Mouse (Mus musculus) forebrain, embryonic 13.5 days (tissue): ENCODE measurements around the gene Zbtb25. TPM values are rescaled to one million over a fixed set of nuclear protein-coding genes. Genes with fewer than 3 reads are reported as not detected.

ENCODE experiments used
- ATAC-seq: fragments of 200-750 bp; cut with Nextera tagmentation; 2 replicates; pipeline ENCODE4 v1.8.0; 2017
- H3K27ac ChIP-seq: fragments of 300-500 bp; sonication (generic); 2 replicates; pipeline ENCODE4 v1.5.1; 2015; ENCODE audit warnings: inconsistent platforms, mild to moderate bottlenecking, moderate library complexity
- H3K27me3 ChIP-seq: fragments of 300-500 bp; sonication (generic); 2 replicates; pipeline ENCODE4 v1.6.1; 2015; ENCODE audit warnings: mild to moderate bottlenecking, inconsistent platforms
- H3K36me3 ChIP-seq: fragments of 300-500 bp; sonication (generic); 2 replicates; pipeline ENCODE4 v1.6.1; 2015; ENCODE audit warnings: mild to moderate bottlenecking, inconsistent platforms; ENCODE audit not compliant: poor library complexity, severe bottlenecking
- H3K4me1 ChIP-seq: fragments of 300-500 bp; sonication (generic); 2 replicates; pipeline ENCODE4 v1.6.1; 2015; ENCODE audit warnings: inconsistent platforms
- H3K4me2 ChIP-seq: fragments of 300-500 bp; sonication (generic); 2 replicates; pipeline ENCODE4 v1.6.1; 2015; ENCODE audit warnings: inconsistent platforms, mild to moderate bottlenecking, moderate library complexity
- H3K4me3 ChIP-seq: fragments of 300-500 bp; sonication (generic); 2 replicates; pipeline ENCODE4 v1.5.1; 2015; ENCODE audit warnings: mild to moderate bottlenecking, inconsistent platforms
- H3K9ac ChIP-seq: fragments of 300-500 bp; sonication (generic); 2 replicates; pipeline ENCODE4 v1.6.1; 2015; ENCODE audit warnings: mild to moderate bottlenecking, inconsistent platforms
- H3K9me3 ChIP-seq: fragments of 300-500 bp; sonication (generic); replicated peaks from 2 replicates; pipeline ENCODE4 v1.6.1; 2016; ENCODE audit warnings: inconsistent platforms
- WGBS: fragments of 180-500 bp; shearing (Covaris S2); methylation state at CpG from one replicate; pipeline ENCODE4 v1.1.7; 2015; 5-methylcytosine and 5-hydroxymethylcytosine counted together
- polyA plus RNA-seq: library from polyadenylated mRNA; unstranded; fragments of >200 nt; fragmentation: Nextera tagmentation; extraction: Ambion mirVana; gene quantifications from 2 replicates; pipeline ENCODE4 v1.2.1, GENCODE M21; 2015

Gene Zbtb25
- polyA plus RNA-seq, 1 experiment from 2014 or later = 18.4 TPM

DNA sequence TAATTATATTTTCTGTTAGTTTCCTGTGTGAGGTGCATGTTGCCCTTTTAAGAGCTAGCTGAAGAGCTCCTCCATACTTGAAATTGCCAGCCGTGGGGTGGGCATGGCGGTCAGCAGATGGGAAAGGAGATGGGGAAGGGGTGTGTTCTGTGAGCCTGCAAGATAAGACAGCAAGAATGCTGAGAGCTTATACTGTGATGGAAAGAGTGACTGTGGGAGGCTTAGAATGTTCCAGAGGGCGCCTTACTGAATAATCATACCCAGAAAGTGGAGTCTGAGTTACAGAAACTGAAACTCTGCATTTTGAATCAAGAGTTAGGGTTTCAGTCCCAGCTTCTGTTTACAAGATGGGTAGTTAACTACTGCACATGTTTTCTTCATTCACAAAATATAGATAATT lies 6.1 kb upstream of the Zbtb25 start:
- Histone ChIP-seq H3K4me1 (peaks cover 21% of the 10 kb centered on the region), H3K9me3 (no peaks in the 10 kb centered on the region), H3K4me2 (no peak overlapping the region), H3K27me3 (no peaks in the 10 kb centered on the region), H3K36me3 (no peaks in the 10 kb centered on the region), H3K9ac (no peak overlapping the region), H3K27ac (no peak overlapping the region), H3K4me3 (no peak overlapping the region)
- no peak for ATAC-seq
- 88% methylated on average over 3 of the region's 3 CpGs for WGBS

DNA sequence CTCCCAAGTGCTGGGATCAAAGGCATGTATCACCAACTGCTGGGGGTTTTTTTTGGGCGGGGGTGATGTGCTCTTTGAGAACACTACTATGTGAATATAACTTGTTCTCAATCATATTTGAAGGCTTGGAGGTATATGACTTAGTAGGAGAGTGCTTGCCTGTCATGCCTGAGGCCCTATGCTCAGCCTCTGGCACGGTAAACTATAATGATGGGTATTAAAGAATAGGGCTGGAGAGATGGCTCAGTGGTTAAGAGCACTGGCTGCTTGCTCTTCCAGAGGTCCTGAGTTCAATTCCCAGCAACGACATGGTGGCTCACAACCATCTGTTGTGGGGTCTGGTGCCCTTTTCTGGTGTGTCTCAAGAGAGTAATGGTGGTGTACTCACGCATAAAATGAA lies 5.5 kb upstream of the Zbtb25 start:
- no peaks in the 10 kb centered on the region for H3K27me3 ChIP-seq
- no peaks in the 10 kb centered on the region for H3K36me3 ChIP-seq
- no peak overlapping the region for H3K4me3 ChIP-seq
- WGBS = 82% methylated on average over 4 of the region's 4 CpGs
- no peak overlapping the region for H3K27ac ChIP-seq
- no peak overlapping the region for H3K4me2 ChIP-seq
- H3K9ac ChIP-seq = no peak overlapping the region
- no peaks in the 10 kb centered on the region for H3K9me3 ChIP-seq
- H3K4me1 ChIP-seq = peaks cover 21% of the 10 kb centered on the region
- ATAC-seq = no peak

DNA sequence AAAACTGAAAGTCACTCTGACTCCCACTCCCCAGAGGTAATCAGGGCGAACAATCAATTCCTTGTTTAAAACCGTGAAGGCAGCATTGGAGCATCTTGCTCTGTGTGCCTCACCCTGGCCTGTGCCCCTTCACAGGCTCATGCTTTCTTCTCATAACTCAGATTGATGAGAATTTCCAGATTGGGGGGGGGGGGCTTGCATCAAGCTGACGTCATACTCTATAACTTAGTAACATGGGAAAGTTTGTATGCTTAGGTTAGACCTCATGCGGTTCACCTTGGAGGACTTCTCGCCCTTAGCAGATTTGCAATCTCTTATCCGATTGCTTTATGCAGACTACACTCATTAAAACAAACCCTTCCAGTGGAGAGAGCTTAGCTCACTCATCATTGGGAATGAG lies 4.6 kb upstream of the Zbtb25 start:
- Histone ChIP-seq H3K9me3 (no peaks in the 10 kb centered on the region), H3K36me3 (no peaks in the 10 kb centered on the region), H3K4me2 (no peak overlapping the region), H3K27me3 (no peaks in the 10 kb centered on the region), H3K4me3 (no peak overlapping the region), H3K27ac (no peak overlapping the region), H3K4me1 (peaks cover 21% of the 10 kb centered on the region), H3K9ac (no peak overlapping the region)
- WGBS = 73% methylated on average over 6 of the region's 6 CpGs
- no peak for ATAC-seq

DNA sequence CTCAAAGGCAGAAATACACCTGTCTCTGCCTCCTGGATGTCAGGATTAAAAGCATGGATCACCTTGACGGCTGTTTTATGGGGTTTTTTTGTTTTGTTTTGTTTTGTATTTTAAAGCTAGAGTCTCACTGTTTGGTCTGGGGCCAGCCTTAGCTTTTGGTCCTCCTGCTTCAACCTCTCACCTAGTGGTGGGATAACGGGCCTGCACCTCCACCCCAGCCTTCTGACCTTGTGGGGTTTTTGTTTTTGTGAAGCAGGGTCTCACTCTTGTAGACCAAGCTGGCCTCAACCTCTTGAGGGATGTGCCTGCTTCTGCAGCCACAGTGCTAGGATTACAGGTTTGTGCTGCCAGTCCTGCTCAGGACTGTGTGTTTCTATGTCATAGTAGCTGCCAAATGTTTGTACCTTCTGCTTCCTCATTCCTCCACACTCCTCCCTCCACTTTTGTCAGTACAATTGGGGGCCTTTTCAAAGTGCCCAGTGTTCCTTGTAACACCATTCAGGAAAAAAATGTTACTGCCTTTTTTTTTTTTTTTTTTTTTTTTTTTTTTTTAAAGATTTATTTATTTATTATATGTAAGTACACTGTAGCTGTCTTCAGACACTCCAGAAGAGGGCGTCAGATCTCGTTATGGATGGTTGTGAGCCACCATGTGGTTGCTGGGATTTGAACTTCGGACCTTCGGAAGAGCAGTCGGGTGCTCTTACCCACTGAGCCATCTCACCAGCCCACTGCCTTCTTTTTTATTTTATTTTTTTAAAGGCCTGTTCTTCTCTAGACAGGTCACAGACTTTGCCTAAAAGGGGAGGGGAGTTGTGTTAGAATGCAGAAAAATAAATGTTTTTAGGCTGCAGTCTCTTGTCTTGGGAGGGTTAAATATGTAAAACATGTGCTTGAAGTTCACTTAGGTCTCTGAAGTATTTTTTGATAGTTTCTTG lies 3.7 kb upstream of the Zbtb25 start:
- Histone ChIP-seq H3K36me3 (no peaks in the 10 kb centered on the region), H3K9ac (no peak overlapping the region), H3K9me3 (no peaks in the 10 kb centered on the region), H3K4me2 (0 out of 2 replicates have a peak overlapping the region, but pooled peaks have one; percentile 84), H3K4me1 (peaks cover 27% of the 10 kb centered on the region), H3K27me3 (no peaks in the 10 kb centered on the region), H3K27ac (no peak overlapping the region), H3K4me3 (no peak overlapping the region)
- no peak for ATAC-seq
- WGBS = 80% methylated on average over 5 of the region's 7 CpGs

DNA sequence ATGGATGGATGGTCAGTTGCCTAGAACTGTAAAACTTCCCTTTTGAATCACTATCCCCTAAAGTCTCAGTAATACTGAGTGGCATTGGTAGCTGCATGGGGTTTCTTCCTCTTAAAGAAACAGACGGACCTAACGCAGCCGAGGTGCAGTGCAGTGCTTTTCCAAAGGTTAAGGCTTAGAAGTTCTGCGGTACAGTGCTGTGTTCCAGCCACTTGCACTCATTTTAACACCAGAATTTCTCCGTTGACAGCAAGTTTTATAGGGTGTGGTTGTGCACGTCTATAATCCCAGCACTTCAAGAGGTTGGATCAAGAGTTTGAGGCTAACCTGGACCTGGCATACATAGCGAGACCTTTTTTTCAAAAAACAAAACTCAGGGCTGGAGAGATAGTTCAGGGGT lies 2.6 kb upstream of the Zbtb25 start:
- Histone ChIP-seq H3K4me1 (peaks cover 38% of the 10 kb centered on the region), H3K9ac (peak overlapping the region; percentile 99; the same call in 1 of the 2 replicates), H3K27ac (no peak overlapping the region), H3K36me3 (no peaks in the 10 kb centered on the region), H3K9me3 (no peaks in the 10 kb centered on the region), H3K27me3 (no peaks in the 10 kb centered on the region), H3K4me3 (peak overlapping the region; percentile 88), H3K4me2 (peak overlapping the region; percentile 84)
- no peak for ATAC-seq
- 50% methylated on average over 7 of the region's 7 CpGs for whole genome bisulfite sequencing

DNA sequence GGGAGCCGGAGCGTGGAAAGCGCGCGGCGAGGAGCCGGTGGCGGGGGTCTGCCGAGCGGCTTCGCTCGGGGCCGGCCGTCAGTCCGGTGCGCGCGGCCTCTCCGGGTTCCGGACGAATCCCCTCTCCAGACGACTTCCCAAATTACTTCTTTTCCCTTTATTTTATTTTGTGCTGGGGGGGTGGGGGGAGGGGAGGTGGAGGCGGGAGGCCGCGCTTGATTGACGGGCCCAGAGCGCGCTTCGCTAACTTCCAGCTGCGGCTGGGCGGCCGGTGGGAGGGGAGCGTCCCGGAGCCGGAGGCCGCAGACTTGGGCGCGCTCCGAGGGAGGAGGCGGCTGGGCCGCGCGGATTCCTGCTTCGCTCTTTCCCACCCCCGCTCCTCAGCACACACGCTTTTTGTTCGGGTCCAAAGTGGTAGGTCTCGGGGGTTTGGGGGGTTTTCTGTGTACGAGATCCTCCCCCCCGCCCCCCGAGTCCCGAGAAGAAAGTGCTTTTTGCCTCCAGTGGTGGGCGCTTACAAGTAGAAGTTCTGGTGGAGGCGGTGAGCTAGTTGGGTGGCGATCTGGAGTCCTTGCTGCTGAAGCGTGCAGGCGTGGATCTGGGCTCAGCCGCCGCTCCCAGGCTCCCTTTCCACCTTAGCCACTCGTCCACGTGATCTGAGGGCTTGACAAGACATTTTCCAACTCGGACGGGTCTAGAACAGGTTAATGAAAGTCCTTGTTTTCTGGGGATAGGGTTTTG lies 1.6 kb upstream of the Zbtb25 start:
- Histone ChIP-seq H3K4me1 (peaks cover 47% of the 10 kb centered on the region), H3K36me3 (no peaks in the 10 kb centered on the region), H3K27ac (peak overlapping the region; percentile 98), H3K9ac (peak overlapping the region; percentile 99), H3K9me3 (no peaks in the 10 kb centered on the region), H3K27me3 (no peaks in the 10 kb centered on the region), H3K4me3 (peak overlapping the region; percentile 88), H3K4me2 (peak overlapping the region; percentile 84)
- ATAC-seq = peak; percentile 34
- under 1% methylated on average over 50 of the region's 63 CpGs for WGBS

- Histone ChIP-seq H3K4me1 (peaks cover 49% of the 10 kb centered on the region), H3K4me3 (peak within 1 kb of the TSS; percentile 88), H3K27ac (peak within 1 kb of the TSS; percentile 98), H3K9ac (peak within 1 kb of the TSS; percentile 99), H3K9me3 (no peaks in the 10 kb centered on the region), H3K36me3 (no peaks in the 10 kb centered on the region), H3K4me2 (peak within 1 kb of the TSS; percentile 84), H3K27me3 (no peaks in the 10 kb centered on the region)
- peak; percentile 78 for ATAC-seq
- under 1% methylated on average over 63 of the region's 99 CpGs for WGBS
Observed at GRCm38 (mm10) chr12:76369978-76370830, 802 bp upstream of the Zbtb25 start, which contains the start of gene Zbtb1. Gene Zbtb1 (plus strand): TSS chr12:76370266.

GRCm38 (mm10) chr12:76368790-76369205 lies 604 bp downstream of the Zbtb25 start:
- peak overlapping the region; percentile 99 for H3K9ac ChIP-seq
- peak; percentile 57 for ATAC-seq
- no peaks in the 10 kb centered on the region for H3K27me3 ChIP-seq
- H3K27ac ChIP-seq = peak overlapping the region; percentile 98
- under 1% methylated on average over 17 of the region's 26 CpGs for WGBS
- peaks cover 46% of the 10 kb centered on the region for H3K4me1 ChIP-seq
- H3K4me3 ChIP-seq = peak overlapping the region; percentile 88
- no peaks in the 10 kb centered on the region for H3K36me3 ChIP-seq
- H3K9me3 ChIP-seq = no peaks in the 10 kb centered on the region
- H3K4me2 ChIP-seq = peak overlapping the region; percentile 84

DNA sequence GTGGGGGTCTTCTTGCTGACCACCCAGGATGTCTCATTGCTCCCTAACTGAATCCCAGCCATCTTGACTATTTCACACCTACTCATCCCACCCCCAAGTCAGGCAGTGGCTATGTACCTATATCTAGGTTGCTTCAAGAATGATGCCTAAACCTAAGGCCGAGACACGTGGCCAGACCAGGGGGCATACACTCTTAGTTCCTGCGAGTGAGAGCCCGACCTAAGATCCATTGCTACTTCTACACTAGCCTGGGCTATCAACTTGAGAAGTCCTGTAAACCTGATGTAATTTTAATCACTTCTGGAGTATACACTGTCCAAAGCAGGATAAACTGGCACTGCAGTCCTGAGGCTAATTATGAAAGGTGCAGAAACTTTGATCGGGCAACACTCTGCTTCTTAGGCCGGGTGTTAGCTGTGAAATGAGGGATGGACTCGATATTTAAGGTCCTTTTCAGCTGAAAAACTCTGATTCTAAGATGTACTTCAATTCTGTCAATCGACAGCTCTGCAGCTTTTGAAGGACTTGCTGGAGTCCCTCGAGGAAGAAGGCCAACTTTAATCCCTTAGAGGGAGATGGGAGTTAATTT lies 1.1 kb downstream of the Zbtb25 start:
- H3K4me1 ChIP-seq = peaks cover 46% of the 10 kb centered on the region
- no peaks in the 10 kb centered on the region for H3K9me3 ChIP-seq
- H3K4me3 ChIP-seq = peak overlapping the region; percentile 88
- H3K36me3 ChIP-seq = no peaks in the 10 kb centered on the region
- peak overlapping the region; percentile 98; the same call in 1 of the 2 replicates for H3K27ac ChIP-seq
- 8% methylated on average over 9 of the region's 9 CpGs for WGBS
- H3K27me3 ChIP-seq = no peaks in the 10 kb centered on the region
- H3K9ac ChIP-seq = peak overlapping the region; percentile 99
- ATAC-seq = no peak
- peak overlapping the region; percentile 84 for H3K4me2 ChIP-seq

- Histone ChIP-seq H3K4me2 (peak overlapping the region; percentile 84), H3K27ac (peak overlapping the region; percentile 40; the same call in 1 of the 2 replicates), H3K4me3 (peak overlapping the region; percentile 88), H3K36me3 (no peaks in the 10 kb centered on the region), H3K27me3 (no peaks in the 10 kb centered on the region), H3K9ac (peak overlapping the region; percentile 99), H3K4me1 (peaks cover 39% of the 10 kb centered on the region), H3K9me3 (no peaks in the 10 kb centered on the region)
- no peak for ATAC-seq
- WGBS = 32% methylated on average over 14 of the region's 14 CpGs
Observed at GRCm38 (mm10) chr12:76367096-76367995, 2.1 kb downstream of the Zbtb25 start.
